Mouse (Mus musculus) liver, postnatal 0 days (tissue): ENCODE measurements around the gene Kctd5. TPM values are rescaled to one million over a fixed set of nuclear protein-coding genes. Genes with fewer than 3 reads are reported as not detected.

Experiments
- ATAC-seq: fragments of 200-750 bp; cut with Nextera tagmentation; 2 replicates; pipeline ENCODE4 v1.8.0; 2017; ENCODE audit warnings: mild to moderate bottlenecking, moderate library complexity
- DNase-seq: peaks from one replicate; pipeline ENCODE4 v3.0.0-alpha.2; 2016
- H3K27ac ChIP-seq: fragments of 300-500 bp; sonication (generic); 2 replicates; pipeline ENCODE4 v1.5.1; 2014; ENCODE audit warnings: antibody characterized with exemption, moderate library complexity, mild to moderate bottlenecking, low read depth
- H3K27me3 ChIP-seq: fragments of 300-500 bp; sonication (generic); 2 replicates; pipeline ENCODE4 v1.6.1; 2014; ENCODE audit warnings: low read length, control low read depth, mixed read lengths; ENCODE audit not compliant: insufficient read depth
- H3K36me3 ChIP-seq: fragments of 300-500 bp; sonication (generic); replicated peaks from 2 replicates; pipeline ENCODE4 v1.6.1; 2014; ENCODE audit warnings: mild to moderate bottlenecking, control low read depth, low read length, moderate library complexity, mixed read lengths; ENCODE audit not compliant: insufficient read depth
- H3K4me1 ChIP-seq: fragments of 300-500 bp; sonication (generic); 2 replicates; pipeline ENCODE4 v1.6.1; 2014; ENCODE audit warnings: antibody characterized with exemption, mild to moderate bottlenecking, control low read depth; ENCODE audit not compliant: insufficient read depth
- H3K4me2 ChIP-seq: fragments of 300-500 bp; sonication (generic); 2 replicates; pipeline ENCODE4 v1.6.1; 2014; ENCODE audit warnings: low read depth, mild to moderate bottlenecking, low read length, moderate library complexity, mixed read lengths
- H3K4me3 ChIP-seq: fragments of 300-500 bp; sonication (generic); 2 replicates; pipeline ENCODE4 v1.5.1; 2014; ENCODE audit warnings: low read depth, low read length
- H3K9ac ChIP-seq: fragments of 300-500 bp; sonication (generic); replicated peaks from 2 replicates; pipeline ENCODE4 v1.6.1; 2014; ENCODE audit warnings: mild to moderate bottlenecking, moderate library complexity
- H3K9me3 ChIP-seq: fragments of 300-500 bp; sonication (generic); 2 replicates; pipeline ENCODE4 v1.6.1; 2016; ENCODE audit warnings: mild to moderate bottlenecking, control low read depth, low read length, mixed read lengths
- CTCF ChIP-seq: sonication (generic); IDR thresholded peaks from 2 replicates; pipeline ENCODE4 v1.5.1; 2016; ENCODE audit warnings: antibody characterized with exemption, low read depth
- EP300 ChIP-seq: IDR thresholded peaks from 2 replicates; pipeline ENCODE4 v1.6.1; 2016; ENCODE audit warnings: antibody characterized with exemption, low read depth, mild to moderate bottlenecking
- WGBS: fragments of 180-500 bp; shearing (Covaris S2); extraction: QIAGEN DNeasy Blood & Tissue Kit; methylation state at CpG from one replicate; pipeline ENCODE4 v1.1.7; 2014; ENCODE audit not compliant: insufficient replicate concordance; 5-methylcytosine and 5-hydroxymethylcytosine counted together
- polyA plus RNA-seq: library from polyadenylated mRNA; unstranded; fragments of >200 nt; fragmentation: Nextera tagmentation; extraction: Ambion mirVana; gene quantifications from 2 replicates; pipeline ENCODE4 v1.2.1, GENCODE M21; 2015

Kctd5 gene
- polyA plus RNA-seq, result 6.8 and 7.7 TPM in 2 replicates

- peak within 1 kb of the TSS; percentile 65 for H3K4me2 ChIP-seq
- peak; percentile 95 for DNase-seq
- H3K9ac ChIP-seq, result peak within 1 kb of the TSS; percentile 92
- under 1% methylated on average over 42 of the region's 62 CpGs for WGBS
- no peaks in the 10 kb centered on the region for H3K9me3 ChIP-seq
- peak; percentile 99 for ATAC-seq
- H3K4me3 ChIP-seq, result peak within 1 kb of the TSS; percentile 85
- H3K27me3 ChIP-seq, result no peaks in the 10 kb centered on the region
- H3K27ac ChIP-seq, result peak within 1 kb of the TSS; percentile 78
- peaks cover 11% of the 10 kb centered on the region for H3K4me1 ChIP-seq
- H3K36me3 ChIP-seq, result peaks cover 11% of the 10 kb centered on the region
- no peak for TF ChIP-seq CTCF
- peak; percentile 84 for TF ChIP-seq EP300
Measured at GRCm38 (mm10) chr17:24072919-24073696, at the start of gene Kctd5. Gene Kctd5 (minus strand): TSS chr17:24073485.

- Histone ChIP-seq H3K4me2 (no peak overlapping the region), H3K9ac (no peak overlapping the region), H3K36me3 (no peaks in the 10 kb centered on the region), H3K9me3 (no peaks in the 10 kb centered on the region), H3K4me1 (0 out of 2 replicates have a peak, but pooled peaks cover 3% of the 10 kb centered on the region), H3K4me3 (no peak overlapping the region), H3K27ac (no peak overlapping the region), H3K27me3 (no peaks in the 10 kb centered on the region)
- ATAC-seq (no peak), DNase-seq (no peak)
- WGBS, result 78% methylated on average over 3 of the region's 3 CpGs
- TF ChIP-seq EP300 (no peak), CTCF (no peak)
Measured at GRCm38 (mm10) chr17:24119446-24119845, 46.2 kb upstream of the Kctd5 start.

GRCm38 (mm10) chr17:24113031-24113430 lies 39.7 kb upstream of the Kctd5 start:
- TF ChIP-seq EP300 (no peak), CTCF (no peak)
- no peak for ATAC-seq

GRCm38 (mm10) chr17:24111256-24111655 lies 38.0 kb upstream of the Kctd5 start:
- no peak overlapping the region for H3K4me3 ChIP-seq
- no peak for DNase-seq
- no peaks in the 10 kb centered on the region for H3K4me1 ChIP-seq
- H3K9ac ChIP-seq, result no peak overlapping the region
- H3K9me3 ChIP-seq, result no peaks in the 10 kb centered on the region
- no peak overlapping the region for H3K4me2 ChIP-seq
- H3K27ac ChIP-seq, result no peak overlapping the region
- TF ChIP-seq CTCF (no peak), EP300 (no peak)
- WGBS, result 74% methylated on average over 1 of the region's 1 CpGs
- peaks cover 38% of the 10 kb centered on the region for H3K36me3 ChIP-seq
- H3K27me3 ChIP-seq, result no peaks in the 10 kb centered on the region
- no peak for ATAC-seq

More at GRCm38 (mm10) chr17:24113031-24113430, 39.7 kb upstream of the Kctd5 start:
- DNase-seq, result no peak
- Histone ChIP-seq H3K27me3 (no peaks in the 10 kb centered on the region), H3K4me2 (no peak overlapping the region), H3K4me3 (no peak overlapping the region), H3K9me3 (no peaks in the 10 kb centered on the region), H3K4me1 (0 out of 2 replicates have a peak, but pooled peaks cover 3% of the 10 kb centered on the region), H3K9ac (no peak overlapping the region), H3K27ac (no peak overlapping the region), H3K36me3 (peaks cover 23% of the 10 kb centered on the region)
- WGBS, result 84% methylated on average over 4 of the region's 4 CpGs

- Histone ChIP-seq H3K27me3 (no peaks in the 10 kb centered on the region), H3K4me1 (no peaks in the 10 kb centered on the region), H3K9me3 (no peaks in the 10 kb centered on the region), H3K4me3 (no peak overlapping the region), H3K9ac (no peak overlapping the region), H3K4me2 (no peak overlapping the region), H3K27ac (no peak overlapping the region), H3K36me3 (peaks cover 56% of the 10 kb centered on the region)
- 82% methylated on average over 1 of the region's 1 CpGs for WGBS
- DNase-seq (no peak), ATAC-seq (no peak)
- TF ChIP-seq CTCF (no peak), EP300 (no peak)
Measured at GRCm38 (mm10) chr17:24108896-24109295, 35.6 kb upstream of the Kctd5 start.

- DNase-seq, result no peak
- Histone ChIP-seq H3K27ac (no peak overlapping the region), H3K4me3 (no peak overlapping the region), H3K4me1 (no peaks in the 10 kb centered on the region), H3K27me3 (no peaks in the 10 kb centered on the region), H3K4me2 (no peak overlapping the region), H3K9me3 (no peaks in the 10 kb centered on the region), H3K9ac (no peak overlapping the region), H3K36me3 (peaks cover 72% of the 10 kb centered on the region)
- 93% methylated on average over 2 of the region's 2 CpGs for WGBS
- no peak for ATAC-seq
- no peak for TF ChIP-seq CTCF
- no peak for TF ChIP-seq EP300
Measured at GRCm38 (mm10) chr17:24105111-24105510, 31.8 kb upstream of the Kctd5 start.
